Mouse (Mus musculus): ENCODE measurements around the gene Phc3.

Gene Phc3

GRCm38 (mm10) chr3:30969104-30969581, at the start of gene Phc3:
Gene Phc3, minus strand, starts transcription at chr3:30969415.
- peak; percentile 96 for DNase-seq

GRCm38 (mm10) chr3:31017652-31018051, 48.4 kb upstream of the Phc3 start:
- no peak for DNase-seq

- DNase-seq = no peak
Observed at GRCm38 (mm10) chr3:31016594-31017196, 47.5 kb upstream of the Phc3 start.

- no peak for DNase-seq
Observed at GRCm38 (mm10) chr3:31015682-31016443, 46.6 kb upstream of the Phc3 start.

GRCm38 (mm10) chr3:31014374-31014773, 45.2 kb upstream of the Phc3 start:
- no peak for DNase-seq

- no peak for DNase-seq
Observed at GRCm38 (mm10) chr3:31004320-31005209, 35.4 kb upstream of the Phc3 start.

GRCm38 (mm10) chr3:31001048-31001676, 31.9 kb upstream of the Phc3 start:
- DNase-seq = no peak

GRCm38 (mm10) chr3:31000018-31000407, 30.8 kb upstream of the Phc3 start:
- peak; percentile 13 for DNase-seq

GRCm38 (mm10) chr3:30999401-31000017, 30.3 kb upstream of the Phc3 start:
- DNase-seq = no peak

- DNase-seq = no peak
Observed at GRCm38 (mm10) chr3:30996688-30997014, 27.4 kb upstream of the Phc3 start.

- no peak for DNase-seq
Observed at GRCm38 (mm10) chr3:30995899-30996687, 26.9 kb upstream of the Phc3 start.

GRCm38 (mm10) chr3:30995283-30995898, 26.2 kb upstream of the Phc3 start, which contains the start of gene Prkci:
Gene Prkci, plus strand, starts transcription at chr3:30995747.
- DNase-seq = peak; percentile 96

- no peak for DNase-seq
Observed at GRCm38 (mm10) chr3:30994859-30995258, 25.6 kb upstream of the Phc3 start.

- DNase-seq = peak; percentile 23
Observed at GRCm38 (mm10) chr3:30993066-30993573, 23.9 kb upstream of the Phc3 start.

GRCm38 (mm10) chr3:30992161-30992560, 22.9 kb upstream of the Phc3 start:
- DNase-seq = no peak

GRCm38 (mm10) chr3:30987396-30988318, 18.4 kb upstream of the Phc3 start:
- DNase-seq = no peak

- no peak for DNase-seq
Observed at GRCm38 (mm10) chr3:30982924-30983536, 13.8 kb upstream of the Phc3 start.

- DNase-seq = no peak
Observed at GRCm38 (mm10) chr3:30981616-30982380, 12.6 kb upstream of the Phc3 start.
